Mouse (Mus musculus): ENCODE data around the gene Calhm3. TPM values are rescaled to one million over a fixed set of nuclear protein-coding genes. Genes with fewer than 3 reads are reported as not detected.

Gene Calhm3
- not detected in 2 replicates for polyA plus RNA-seq (2012; rRNA removed)
- polyA plus RNA-seq (2014; fragmentation: Nextera tagmentation; extraction: Ambion mirVana), result not detected in 2 replicates

DNA sequence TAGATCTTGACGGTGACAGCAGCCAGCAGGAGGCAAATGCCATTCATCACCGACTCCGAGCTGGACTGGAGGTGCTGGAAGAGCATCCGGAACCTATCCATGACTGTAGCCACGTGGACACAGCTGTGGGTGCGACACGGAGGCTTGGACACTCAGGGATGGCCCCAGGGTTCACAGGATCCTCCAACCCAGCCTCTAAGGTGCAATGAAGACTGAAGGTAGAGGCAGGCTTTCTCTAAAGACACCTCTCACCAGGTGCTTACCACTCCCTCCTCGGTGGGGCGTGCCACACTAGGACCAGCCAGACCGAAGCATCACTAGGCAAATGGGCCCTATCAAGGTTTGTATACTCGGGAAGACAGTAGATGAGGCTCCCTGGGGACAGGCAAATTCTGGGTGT lies at the start of gene Calhm3:
Gene Calhm3, minus strand, starts transcription at position 101 of the 400 bp plus-strand sequence.
- TF ChIP-seq CTCF (IDR thresholded peaks at IDR 0.05; ENCODE audit: low read depth), result no peak
- TF ChIP-seq EP300 (IDR thresholded peaks at IDR 0.05; ENCODE audit: low read depth), result no peak
- H3K4me1 ChIP-seq (replicated peaks; ENCODE audit: control insufficient read depth in 2 of 2, insufficient read depth in 2 of 2, low read length in 1 of 2), result no peaks in the 10 kb centered on the region
- no peak within 1 kb of the TSS for H3K27ac ChIP-seq
- H3K4me3 ChIP-seq (ENCODE audit: insufficient read depth in 1 of 2, low read depth in 2 of 2, low read length in 2 of 2), result no peak within 1 kb of the TSS
- H3K36me3 ChIP-seq (replicated peaks; ENCODE audit: control insufficient read depth, insufficient read depth, low read depth), result no peaks in the 10 kb centered on the region
- no peaks in the 10 kb centered on the region for H3K27me3 ChIP-seq (ENCODE audit: control insufficient read depth, insufficient read depth, low read length)
- 65% methylated on average over 11 of the region's 11 CpGs for WGBS (ENCODE audit: insufficient replicate concordance)
- H3K4me2 ChIP-seq (ENCODE audit: low read depth), result no peak within 1 kb of the TSS
- H3K9ac ChIP-seq (replicated peaks), result no peak within 1 kb of the TSS
- no peak for DNase-seq (ENCODE audit: low read depth in 3 of 3, low spot score in 3 of 3)
- no peaks in the 10 kb centered on the region for H3K9me3 ChIP-seq (ENCODE audit: control insufficient read depth, low read length)
- no peak for ATAC-seq (ENCODE audit: insufficient read depth)

DNA sequence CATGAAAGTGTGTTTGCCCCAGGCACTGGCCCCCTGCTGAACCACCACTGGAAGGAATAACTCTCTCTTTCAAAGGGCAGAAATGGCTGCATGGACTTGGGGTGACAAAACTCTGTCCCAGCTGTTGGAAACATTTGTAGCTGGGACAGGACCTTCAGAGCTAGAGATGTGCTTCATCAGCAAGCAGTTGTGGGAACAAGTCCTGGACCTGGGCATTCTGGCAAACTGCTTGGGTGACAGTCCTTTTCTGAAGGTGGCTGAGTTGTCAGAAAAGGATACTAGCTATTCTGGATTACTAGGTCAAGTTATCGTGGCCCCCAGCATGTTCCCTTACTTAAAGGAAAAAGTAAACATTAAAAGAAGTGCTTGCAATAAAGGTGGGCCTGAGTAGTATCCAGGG lies 48.6 kb upstream of the Calhm3 start:
- Histone ChIP-seq H3K9ac (replicated peaks) (no peak overlapping the region), H3K27me3 (ENCODE audit: control insufficient read depth, insufficient read depth, low read length) (no peaks in the 10 kb centered on the region), H3K4me2 (ENCODE audit: low read depth) (no peak overlapping the region), H3K9me3 (ENCODE audit: control insufficient read depth, low read length) (no peaks in the 10 kb centered on the region), H3K4me3 (ENCODE audit: insufficient read depth in 1 of 2, low read depth in 2 of 2, low read length in 2 of 2) (no peak overlapping the region), H3K27ac (no peak overlapping the region), H3K36me3 (replicated peaks; ENCODE audit: control insufficient read depth, insufficient read depth, low read depth) (no peaks in the 10 kb centered on the region), H3K4me1 (replicated peaks; ENCODE audit: control insufficient read depth in 2 of 2, insufficient read depth in 2 of 2, low read length in 1 of 2) (no peaks in the 10 kb centered on the region)
- no peak for ATAC-seq (ENCODE audit: insufficient read depth)
- WGBS (ENCODE audit: insufficient replicate concordance), result 59% methylated on average over 1 of the region's 1 CpGs
- no peak for DNase-seq (ENCODE audit: low read depth in 3 of 3, low spot score in 3 of 3)
- TF ChIP-seq CTCF (IDR thresholded peaks at IDR 0.05; ENCODE audit: low read depth) (no peak), EP300 (IDR thresholded peaks at IDR 0.05; ENCODE audit: low read depth) (no peak)

DNA sequence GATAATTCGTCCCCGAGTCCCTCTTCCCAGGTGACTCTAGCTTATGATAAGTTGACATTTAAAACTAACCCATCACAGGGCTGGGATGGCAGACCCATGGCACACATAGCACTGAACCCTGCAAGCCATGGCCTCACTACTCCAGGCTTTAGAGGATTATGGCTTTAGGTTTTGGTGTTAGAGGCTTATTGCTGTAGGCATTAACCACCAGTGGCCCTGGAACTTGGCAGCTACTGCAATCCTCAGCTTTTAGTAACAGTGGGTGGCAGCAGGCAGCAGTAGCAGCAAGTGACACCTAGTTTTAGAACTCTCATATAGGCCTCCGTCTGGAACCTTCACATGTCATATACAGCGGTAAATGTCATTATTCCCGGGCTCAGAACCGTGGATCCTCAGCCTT lies 47.1 kb upstream of the Calhm3 start:
- Histone ChIP-seq H3K27me3 (ENCODE audit: control insufficient read depth, insufficient read depth, low read length) (no peaks in the 10 kb centered on the region), H3K4me3 (ENCODE audit: insufficient read depth in 1 of 2, low read depth in 2 of 2, low read length in 2 of 2) (no peak overlapping the region), H3K4me1 (replicated peaks; ENCODE audit: control insufficient read depth in 2 of 2, insufficient read depth in 2 of 2, low read length in 1 of 2) (no peaks in the 10 kb centered on the region), H3K9me3 (ENCODE audit: control insufficient read depth, low read length) (no peaks in the 10 kb centered on the region), H3K36me3 (replicated peaks; ENCODE audit: control insufficient read depth, insufficient read depth, low read depth) (no peaks in the 10 kb centered on the region), H3K4me2 (ENCODE audit: low read depth) (no peak overlapping the region), H3K27ac (no peak overlapping the region), H3K9ac (replicated peaks) (no peak overlapping the region)
- DNase-seq (ENCODE audit: low read depth in 3 of 3, low spot score in 3 of 3), result no peak
- ATAC-seq (ENCODE audit: insufficient read depth), result no peak
- no peak for TF ChIP-seq CTCF (IDR thresholded peaks at IDR 0.05; ENCODE audit: low read depth)
- no peak for TF ChIP-seq EP300 (IDR thresholded peaks at IDR 0.05; ENCODE audit: low read depth)
- 63% methylated on average over 6 of the region's 6 CpGs for WGBS (ENCODE audit: insufficient replicate concordance)

DNA sequence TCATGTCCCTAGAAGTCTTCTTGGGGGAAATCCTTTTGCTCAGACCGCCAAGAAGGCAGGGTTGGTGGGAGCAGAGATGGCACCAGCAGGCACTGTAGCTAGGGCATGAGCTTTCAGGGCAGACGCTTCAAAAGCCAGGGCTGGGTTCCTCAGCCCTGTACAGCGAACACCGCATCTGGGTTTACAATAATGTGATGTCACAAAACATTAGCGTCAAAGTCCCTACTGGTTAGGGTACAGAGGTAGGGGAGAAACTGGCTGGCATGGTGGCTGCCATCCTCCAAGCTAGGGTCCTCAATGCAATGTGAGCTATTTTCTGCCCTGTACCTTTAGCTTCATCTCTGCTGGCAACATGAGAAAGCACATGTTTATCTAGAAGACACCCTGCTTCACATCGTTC lies 45.5 kb upstream of the Calhm3 start:
- Histone ChIP-seq H3K4me2 (ENCODE audit: low read depth) (no peak overlapping the region), H3K27me3 (ENCODE audit: control insufficient read depth, insufficient read depth, low read length) (no peaks in the 10 kb centered on the region), H3K4me1 (replicated peaks; ENCODE audit: control insufficient read depth in 2 of 2, insufficient read depth in 2 of 2, low read length in 1 of 2) (no peaks in the 10 kb centered on the region), H3K9ac (replicated peaks) (no peak overlapping the region), H3K27ac (no peak overlapping the region), H3K36me3 (replicated peaks; ENCODE audit: control insufficient read depth, insufficient read depth, low read depth) (no peaks in the 10 kb centered on the region), H3K4me3 (ENCODE audit: insufficient read depth in 1 of 2, low read depth in 2 of 2, low read length in 2 of 2) (no peak overlapping the region), H3K9me3 (ENCODE audit: control insufficient read depth, low read length) (no peaks in the 10 kb centered on the region)
- no peak for DNase-seq (ENCODE audit: low read depth in 3 of 3, low spot score in 3 of 3)
- WGBS (ENCODE audit: insufficient replicate concordance), result 79% methylated on average over 6 of the region's 6 CpGs
- ATAC-seq (ENCODE audit: insufficient read depth), result no peak
- TF ChIP-seq EP300 (IDR thresholded peaks at IDR 0.05; ENCODE audit: low read depth) (no peak), CTCF (IDR thresholded peaks at IDR 0.05; ENCODE audit: low read depth) (no peak)

DNA sequence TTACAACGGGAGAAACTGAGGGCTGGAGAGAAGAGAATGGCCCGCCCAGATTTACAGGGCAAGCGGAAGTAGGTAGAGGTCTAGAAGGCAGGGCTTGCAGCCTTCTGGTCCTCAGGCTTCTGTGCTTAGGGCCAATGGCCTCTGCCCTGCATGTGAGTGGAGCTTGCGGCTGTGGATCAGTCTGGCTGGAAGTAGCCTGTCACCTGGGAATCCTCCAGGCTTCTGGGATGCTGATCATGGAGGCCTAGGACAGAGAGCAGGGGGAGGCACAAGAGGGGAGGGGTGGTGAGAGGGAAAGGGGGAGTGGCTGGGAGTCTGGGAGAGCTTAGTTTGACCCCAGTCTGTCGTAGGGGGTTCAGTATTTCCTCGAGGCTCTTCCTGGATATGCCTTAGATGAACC lies 44.9 kb upstream of the Calhm3 start:
- Histone ChIP-seq H3K27ac (no peak overlapping the region), H3K9ac (replicated peaks) (no peak overlapping the region), H3K4me1 (replicated peaks; ENCODE audit: control insufficient read depth in 2 of 2, insufficient read depth in 2 of 2, low read length in 1 of 2) (no peaks in the 10 kb centered on the region), H3K4me2 (ENCODE audit: low read depth) (no peak overlapping the region), H3K9me3 (ENCODE audit: control insufficient read depth, low read length) (no peaks in the 10 kb centered on the region), H3K36me3 (replicated peaks; ENCODE audit: control insufficient read depth, insufficient read depth, low read depth) (no peaks in the 10 kb centered on the region), H3K27me3 (ENCODE audit: control insufficient read depth, insufficient read depth, low read length) (no peaks in the 10 kb centered on the region), H3K4me3 (ENCODE audit: insufficient read depth in 1 of 2, low read depth in 2 of 2, low read length in 2 of 2) (no peak overlapping the region)
- TF ChIP-seq CTCF (IDR thresholded peaks at IDR 0.05; ENCODE audit: low read depth) (no peak), EP300 (IDR thresholded peaks at IDR 0.05; ENCODE audit: low read depth) (no peak)
- ATAC-seq (ENCODE audit: insufficient read depth) (no peak), DNase-seq (ENCODE audit: low read depth in 3 of 3, low spot score in 3 of 3) (no peak)
- WGBS (ENCODE audit: insufficient replicate concordance), result 51% methylated on average over 6 of the region's 6 CpGs
